Mouse (Mus musculus): Measurements from ENCODE around the gene Isx. TPM values are rescaled to one million over a fixed set of nuclear protein-coding genes. Genes with fewer than 3 reads are reported as not detected.

Isx gene
- polyA plus RNA-seq (2012; rRNA removed; ENCODE audit: low replicate concordance) = not detected in 2 replicates

DNA sequence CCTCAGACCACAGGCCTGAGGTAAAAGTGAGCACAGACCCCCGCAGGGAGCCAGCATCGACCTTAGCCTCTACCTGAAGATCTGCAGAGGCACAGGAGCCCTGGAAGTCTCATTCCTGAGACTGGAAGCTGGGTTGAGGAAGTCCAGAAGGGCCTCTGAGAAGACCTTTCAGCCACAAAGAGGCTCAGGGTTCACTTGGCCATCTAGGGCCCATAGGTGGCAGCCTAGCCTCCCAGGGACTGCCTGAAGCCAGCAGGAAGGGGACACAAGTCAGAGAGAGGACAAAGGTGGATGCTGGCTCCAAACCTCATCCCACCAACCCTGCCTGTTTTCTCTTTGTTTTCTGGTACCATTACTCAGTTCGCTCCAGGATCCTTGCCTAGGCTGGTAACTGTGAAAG is at the start of gene Isx:
Isx (plus strand) TSS at position 234 of the 400 bp plus-strand sequence.

Other genes with a start within 250 kb of the Isx start
- 17.1 and 36.8 TPM in 2 replicates for gene Hmgxb4, start 120.2 kb downstream of the Isx start, polyA plus RNA-seq (2012; rRNA removed; ENCODE audit: low replicate concordance)
- gene Tom1, start 160.5 kb downstream of the Isx start, polyA plus RNA-seq (2012; rRNA removed; ENCODE audit: low replicate concordance) = 65.5 and 66.4 TPM in 2 replicates
- 30.9 and 54.9 TPM in 2 replicates for gene Hmox1, start 220.4 kb downstream of the Isx start, polyA plus RNA-seq (2012; rRNA removed; ENCODE audit: low replicate concordance)
- gene Mcm5, start 236.4 kb downstream of the Isx start, polyA plus RNA-seq (2012; rRNA removed; ENCODE audit: low replicate concordance) = 6.7 and 37.3 TPM in 2 replicates